Mouse (Mus musculus) megakaryocyte progenitor cell, adult 5-6 weeks (primary cell): Measurements from ENCODE around the gene Meioc. TPM values are rescaled to one million over a fixed set of nuclear protein-coding genes. Genes with fewer than 3 reads are reported as not detected.
"Not testable (repeated sequence)": the region's sequence is repeated elsewhere in the genome, so short reads cannot be mapped to it uniquely, and the experiment has no call there.

Experiments used
- ATAC-seq: replicated peaks from 2 replicates; pipeline ENCODE4 v1.8.0; 2016; ENCODE audit warnings: mild to moderate bottlenecking, moderate TSS enrichment, inconsistent platforms; ENCODE audit not compliant: poor library complexity
- total RNA-seq, 2 experiments: library from RNA; stranded (forward) in 1 of 2; stranded (reverse) in 1 of 2; fragments of 157-497, 149-512 nt in 1 of 2; fragments of 200-1000 nt in 1 of 2; gene quantifications; 2 replicates each; pipeline versions ENCODE4 v1.2.3 to v1.2.4; 2015 to 2017

Gene Meioc
- total RNA-seq, 2 experiments from 2014 or later, result not detected

- ATAC-seq, result no peak
Observed at GRCm38 (mm10) chr11:102665637-102666435, 2.3 kb downstream of the Meioc start.

- ATAC-seq, result peak; percentile 91
Observed at GRCm38 (mm10) chr11:102690162-102690561, 26.6 kb downstream of the Meioc start.

- ATAC-seq, result no peak
Observed at GRCm38 (mm10) chr11:102695289-102695688, 31.8 kb downstream of the Meioc start.

GRCm38 (mm10) chr11:102697338-102698017 lies 34.0 kb downstream of the Meioc start, which contains the start of gene Ccdc43:
Gene Ccdc43, minus strand, starts transcription at chr11:102697782.
- ATAC-seq, result peak; percentile 99

GRCm38 (mm10) chr11:102698018-102698476 lies 34.5 kb downstream of the Meioc start:
- 0 out of 2 replicates have a peak, but pooled peaks have one; percentile 24 for ATAC-seq

- not testable (repeated sequence) for ATAC-seq
Observed at GRCm38 (mm10) chr11:102702206-102702605, 38.7 kb downstream of the Meioc start.

- no peak for ATAC-seq
Observed at GRCm38 (mm10) chr11:102712411-102712810, 48.9 kb downstream of the Meioc start.

- not testable (repeated sequence) for ATAC-seq
Observed at GRCm38 (mm10) chr11:102714578-102714977, 51.1 kb downstream of the Meioc start.

GRCm38 (mm10) chr11:102716135-102716534 lies 52.6 kb downstream of the Meioc start:
- no peak for ATAC-seq

- 0 out of 2 replicates have a peak, but pooled peaks have one; percentile 44 for ATAC-seq
Observed at GRCm38 (mm10) chr11:102725574-102725973, 62.1 kb downstream of the Meioc start.

GRCm38 (mm10) chr11:102728614-102729013 lies 65.1 kb downstream of the Meioc start:
- ATAC-seq, result peak; percentile 85

GRCm38 (mm10) chr11:102729835-102730234 lies 66.3 kb downstream of the Meioc start:
- no peak for ATAC-seq

- no peak for ATAC-seq
Observed at GRCm38 (mm10) chr11:102731366-102731765, 67.8 kb downstream of the Meioc start.

Other genes with a start within 250 kb of the Meioc start
- gene Grn, start 233.4 kb upstream of the Meioc start, total RNA-seq (2015), result 119 and 136 TPM in 2 replicates
- gene Grn, start 233.4 kb upstream of the Meioc start, total RNA-seq (2017), result 44.0 and 45.4 TPM in 2 replicates
- gene Fam171a2, start 216.0 kb upstream of the Meioc start, total RNA-seq (2015), result 0.05 and 0.07 TPM in 2 replicates
- gene Fam171a2, start 216.0 kb upstream of the Meioc start, total RNA-seq (2017), result 0.04 and 0.24 TPM in 2 replicates
- gene Itga2b, start 193.6 kb upstream of the Meioc start, total RNA-seq (2015), result 5.3 and 6.4 TPM in 2 replicates
- 14.2 and 22.3 TPM in 2 replicates for gene Itga2b, start 193.6 kb upstream of the Meioc start, total RNA-seq (2017)
- 18.1 and 24.4 TPM in 2 replicates for gene Gpatch8, start 107.3 kb upstream of the Meioc start, total RNA-seq (2015)
- gene Gpatch8, start 107.3 kb upstream of the Meioc start, total RNA-seq (2017), result 17.4 and 23.5 TPM in 2 replicates
- not detected in 2 replicates for gene Gm11627, start 84.3 kb upstream of the Meioc start, total RNA-seq (2015)
- gene Gm11627, start 84.3 kb upstream of the Meioc start, total RNA-seq (2017), result not detected in 2 replicates
- not detected in 2 replicates for gene Fzd2, start 59.3 kb upstream of the Meioc start, total RNA-seq (2015)
- not detected in 2 replicates for gene Fzd2, start 59.3 kb upstream of the Meioc start, total RNA-seq (2017)
- 25.5 and 28.9 TPM in 2 replicates for gene Ccdc43, start 34.1 kb downstream of the Meioc start, total RNA-seq (2015)
- 36.1 and 41.9 TPM in 2 replicates for gene Ccdc43, start 34.1 kb downstream of the Meioc start, total RNA-seq (2017)
- 0.17 and 2.9 TPM in 2 replicates for gene Adam11, start 97.7 kb downstream of the Meioc start, total RNA-seq (2015)
- gene Adam11, start 97.7 kb downstream of the Meioc start, total RNA-seq (2017), result 0.44 TPM in 1 of 2 replicates, not detected in the other
- gene Gjc1, start 156.0 kb downstream of the Meioc start, total RNA-seq (2015), result not detected in 2 replicates
- gene Gjc1, start 156.0 kb downstream of the Meioc start, total RNA-seq (2017), result not detected in 2 replicates
- not detected in 2 replicates for gene Higd1b, start 172.1 kb downstream of the Meioc start, total RNA-seq (2015)
- gene Higd1b, start 172.1 kb downstream of the Meioc start, total RNA-seq (2017), result not detected in 2 replicates
- 117 and 130 TPM in 2 replicates for gene Eftud2, start 217.3 kb downstream of the Meioc start, total RNA-seq (2015)
- gene Eftud2, start 217.3 kb downstream of the Meioc start, total RNA-seq (2017), result 139 and 151 TPM in 2 replicates
- gene Ccdc103, start 217.5 kb downstream of the Meioc start, total RNA-seq (2015), result 0.12 TPM in 1 of 2 replicates, not detected in the other
- not detected in 2 replicates for gene Ccdc103, start 217.5 kb downstream of the Meioc start, total RNA-seq (2017)
- gene Fam187a, start 221.5 kb downstream of the Meioc start, total RNA-seq (2015), result not detected in 2 replicates
- not detected in 2 replicates for gene Fam187a, start 221.5 kb downstream of the Meioc start, total RNA-seq (2017)
- 0.10 TPM in 1 of 2 replicates, not detected in the other for gene Gfap, start 237.2 kb downstream of the Meioc start, total RNA-seq (2015)
- gene Gfap, start 237.2 kb downstream of the Meioc start, total RNA-seq (2017), result not detected in 2 replicates